Mouse (Mus musculus) duodenum, adult 2 months (tissue): Measurements from ENCODE around the gene Sh3tc1. TPM values are rescaled to one million over a fixed set of nuclear protein-coding genes. Genes with fewer than 3 reads are reported as not detected.

ENCODE experiments used
- polyA plus RNA-seq: library from polyadenylated mRNA; depleted of rRNA; stranded (reverse); fragments of >200 nt; gene quantifications from 2 replicates; pipeline ENCODE4 v1.2.3, GENCODE M21; 2012; ENCODE audit warnings: low replicate concordance; rRNA removed

Gene Sh3tc1
- 4.7 and 6.3 TPM in 2 replicates for polyA plus RNA-seq

GRCm38 (mm10) chr5:35739536-35740278 is at the start of gene Sh3tc1:
Gene Sh3tc1 (minus strand): TSS chr5:35739987.

GRCm38 (mm10) chr5:35757639-35758001 is 17.8 kb upstream of the Sh3tc1 start, which contains the start of gene Ablim2:
Gene Ablim2 (plus strand): TSS chr5:35757880.

GRCm38 (mm10) chr5:35679256-35680155 is 60.3 kb downstream of the Sh3tc1 start, which contains the start of gene Htra3:
Gene Htra3 (minus strand): TSS chr5:35679782.

Other genes starting within 250 kb of the Sh3tc1 start
- gene Cpz, start 214.3 kb downstream of the Sh3tc1 start, polyA plus RNA-seq = 1.3 and 1.8 TPM in 2 replicates
- gene Trmt44, start 164.9 kb downstream of the Sh3tc1 start, polyA plus RNA-seq = 2.8 and 3.1 TPM in 2 replicates
- 32.5 and 33.7 TPM in 2 replicates for gene Acox3, start 156.9 kb downstream of the Sh3tc1 start, polyA plus RNA-seq
- gene Htra3, start 60.2 kb downstream of the Sh3tc1 start, polyA plus RNA-seq = 53.2 and 92.0 TPM in 2 replicates
- 4.1 and 9.2 TPM in 2 replicates for gene Ablim2, start 17.9 kb upstream of the Sh3tc1 start, polyA plus RNA-seq
- 2.4 and 4.3 TPM in 2 replicates for gene Afap1, start 153.3 kb upstream of the Sh3tc1 start, polyA plus RNA-seq